In the genomic region with DNA sequence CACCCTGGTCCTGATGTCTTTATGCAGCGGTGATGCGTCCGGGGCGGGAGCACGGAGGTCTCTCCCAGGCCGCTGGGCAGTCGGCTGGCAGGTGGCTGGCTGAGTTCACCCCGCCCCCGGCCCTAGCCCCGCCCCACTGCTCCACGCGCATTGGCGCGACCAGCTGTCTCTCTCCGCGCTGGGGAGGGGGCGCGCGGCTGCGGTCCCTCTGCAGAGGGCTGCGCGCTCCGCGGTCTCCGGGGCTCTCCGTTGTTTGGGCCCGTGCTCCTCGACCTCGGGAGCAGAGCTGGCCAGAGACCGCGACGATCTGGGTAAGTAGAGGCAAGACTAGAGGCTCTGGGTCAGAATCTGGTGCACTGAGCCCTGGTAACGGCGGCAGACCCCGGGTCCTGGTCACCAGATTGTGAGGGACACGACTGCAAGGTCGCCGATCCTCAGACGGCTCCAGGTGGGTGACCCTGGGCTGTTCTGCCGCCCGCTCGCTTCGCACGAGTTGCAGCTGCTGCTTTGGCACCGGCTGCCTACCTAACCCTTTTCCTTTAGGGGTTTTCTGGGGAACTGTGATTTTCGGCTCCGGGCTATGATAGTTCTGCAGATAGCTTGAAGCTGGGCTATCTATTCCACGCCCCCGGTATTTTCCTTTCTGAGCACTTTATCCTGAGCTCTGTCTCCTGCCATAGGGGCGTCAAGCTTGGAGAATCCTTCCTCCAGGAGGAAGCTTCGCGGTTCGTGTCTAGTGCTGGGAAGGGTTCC, we compare ENCODE assay signal across 8 mouse cellular contexts. TPM values are rescaled to one million over a fixed set of nuclear protein-coding genes. Genes with fewer than 3 reads are reported as not detected.
DNase-seq lines count a peak whose midpoint lies in the region; ATAC-seq lines count a peak whose summit lies in the region.

Akap5 (plus strand) TSS at position 213 of the 753 bp plus-strand sequence.

- H3K27ac ChIP-seq in embryonic facial prominence, embryonic 13.5 days, result no peak within 1 kb of the TSS
- no peak within 1 kb of the TSS for H3K27ac ChIP-seq in heart, embryonic 14.5 days (replicated peaks in 1 of 2; ENCODE audit: control insufficient read depth in 1 of 2, insufficient read depth in 1 of 2, low read depth in 2 of 2, low read length in 2 of 2)
- H3K27ac ChIP-seq in lung, embryonic 16.5 days (ENCODE audit: low read length), result peak within 1 kb of the TSS; percentile 62

- ATAC-seq in embryonic facial prominence, embryonic 13.5 days (ENCODE audit: insufficient number of reproducible peaks, insufficient read depth, low FRiP score, low TSS enrichment, low read depth), result peak; percentile 85
- ATAC-seq in heart, embryonic 14.5 days (ENCODE audit: insufficient number of reproducible peaks, insufficient read depth, low FRiP score, low read depth), result peak; percentile 94
- ATAC-seq in lung, embryonic 16.5 days (ENCODE audit: low read depth), result peak; percentile 95

- WGBS in embryonic facial prominence, embryonic 13.5 days, result 1% methylated on average over 53 of the region's 53 CpGs
- WGBS in heart, embryonic 14.5 days, result under 1% methylated on average over 53 of the region's 53 CpGs
- under 1% methylated on average over 53 of the region's 53 CpGs for WGBS in lung, embryonic 16.5 days

- H3K9ac ChIP-seq in embryonic facial prominence, embryonic 13.5 days, result peak within 1 kb of the TSS; percentile 73
- H3K9ac ChIP-seq in heart, embryonic 14.5 days (ENCODE audit: low read length), result peak within 1 kb of the TSS; percentile 79
- H3K9ac ChIP-seq in lung, embryonic 16.5 days (ENCODE audit: low read length), result peak within 1 kb of the TSS; percentile 77

- peak; percentile 57 for DNase-seq in CD4-positive helper T cell, adult 2 months (ENCODE audit: low read depth, low spot score)
- DNase-seq in adrenal gland, adult 8-10 months, result peak; percentile 14
- DNase-seq in layer of hippocampus, adult 8-10 months (ENCODE audit: low spot score in 2 of 2), result peak in 1 of 2 experiments; percentile 50
- DNase-seq in ovary, postnatal 36 days (ENCODE audit: low spot score), result peak; percentile 63
- DNase-seq in thymus, postnatal 36 days, result peak; percentile 68 to 70

- peaks cover 9% of the 10 kb centered on the region for H3K4me1 ChIP-seq in embryonic facial prominence, embryonic 13.5 days
- H3K4me1 ChIP-seq in heart, embryonic 14.5 days (ENCODE audit: control insufficient read depth in 2 of 2, insufficient read depth in 2 of 2, low read length in 2 of 2), result peaks cover 3 to 5% of the 10 kb centered on the region in 2 experiments
- H3K4me1 ChIP-seq in lung, embryonic 16.5 days (replicated peaks; ENCODE audit: control insufficient read depth, insufficient read depth, low read length), result peaks cover 6% of the 10 kb centered on the region

- peaks cover 10% of the 10 kb centered on the region; the same call in 1 of the 2 replicates for H3K27me3 ChIP-seq in embryonic facial prominence, embryonic 13.5 days
- H3K27me3 ChIP-seq in heart, embryonic 14.5 days (ENCODE audit: control insufficient read depth, insufficient read depth, low read length), result no peaks in the 10 kb centered on the region
- H3K27me3 ChIP-seq in lung, embryonic 16.5 days (ENCODE audit: control insufficient read depth, insufficient read depth, low read depth, low read length), result no peaks in the 10 kb centered on the region

- H3K4me3 ChIP-seq in embryonic facial prominence, embryonic 13.5 days, result peak within 1 kb of the TSS; percentile 60
- H3K4me3 ChIP-seq in heart, embryonic 14.5 days (ENCODE audit: control insufficient read depth in 1 of 2, insufficient read depth in 1 of 2, low read depth in 1 of 2, low read length in 2 of 2), result peak within 1 kb of the TSS; percentile 63
- H3K4me3 ChIP-seq in lung, embryonic 16.5 days (ENCODE audit: low read length), result peak within 1 kb of the TSS; percentile 72

- no peaks in the 10 kb centered on the region for H3K9me3 ChIP-seq in embryonic facial prominence, embryonic 13.5 days
- no peaks in the 10 kb centered on the region for H3K9me3 ChIP-seq in heart, embryonic 14.5 days (ENCODE audit: control insufficient read depth, low read length)
- H3K9me3 ChIP-seq in lung, embryonic 16.5 days (ENCODE audit: control insufficient read depth, low read length), result no peaks in the 10 kb centered on the region

- H3K36me3 ChIP-seq in embryonic facial prominence, embryonic 13.5 days, result peaks cover 13% of the 10 kb centered on the region; the same call in 1 of the 2 replicates
- H3K36me3 ChIP-seq in heart, embryonic 14.5 days (ENCODE audit: control insufficient read depth, insufficient read depth, low read length), result peaks cover 26% of the 10 kb centered on the region
- no peaks in the 10 kb centered on the region for H3K36me3 ChIP-seq in lung, embryonic 16.5 days (ENCODE audit: control insufficient read depth, insufficient read depth, low read length)

- H3K4me2 ChIP-seq in embryonic facial prominence, embryonic 13.5 days, result peak within 1 kb of the TSS; percentile 92
- H3K4me2 ChIP-seq in heart, embryonic 14.5 days (ENCODE audit: low read length), result peak within 1 kb of the TSS; percentile 95
- peak within 1 kb of the TSS; percentile 91 for H3K4me2 ChIP-seq in lung, embryonic 16.5 days (ENCODE audit: low read depth, low read length)

RNA-seq across cellular contexts. Expression of gene Akap5, which starts in this region (rescaled TPM):
- 1 to 10 TPM in 1 of 4 experiments, under 1 TPM in 3; 0.35 to 1.1 (median 0.63) TPM for total RNA-seq in adrenal gland, adult 8-10 months (2022)
- 1.1 and 1.5 TPM in 2 replicates for polyA plus RNA-seq in embryonic facial prominence, embryonic 13.5 days (2015; fragmentation: Nextera tagmentation; extraction: Ambion mirVana)
- polyA plus RNA-seq in heart, embryonic 14.5 days (2014; fragmentation: Nextera tagmentation; extraction: Ambion mirVana), result 4.2 and 5.3 TPM in 2 replicates
- 10 to 100 TPM; 51.1 to 58.4 (median 57.0) TPM for total RNA-seq in layer of hippocampus, adult 8-10 months (2022)
- 35.7 and 43.7 TPM in 2 replicates for polyA plus RNA-seq in lung, embryonic 16.5 days (2015; fragmentation: Nextera tagmentation; extraction: Ambion mirVana)

Comparison
In these comparisons a context has a peak if more than half of its experiments do, and no peak if none do; other contexts are left out.
1. RNA of gene Akap5 (total RNA-seq): 51.1 to 58.4 TPM in layer of hippocampus, adult 8-10 months; 0.35 to 1.1 TPM in adrenal gland, adult 8-10 months; every median in the first group is over 10 times any median in the second.
2. Peak in every context shown above with its lines, with median percentiles within 50 percentile points of each other: ATAC-seq, H3K4me2 ChIP-seq, H3K4me3 ChIP-seq and H3K9ac ChIP-seq.